8 mouse cellular contexts compared by ENCODE assay signal in the genomic region with DNA sequence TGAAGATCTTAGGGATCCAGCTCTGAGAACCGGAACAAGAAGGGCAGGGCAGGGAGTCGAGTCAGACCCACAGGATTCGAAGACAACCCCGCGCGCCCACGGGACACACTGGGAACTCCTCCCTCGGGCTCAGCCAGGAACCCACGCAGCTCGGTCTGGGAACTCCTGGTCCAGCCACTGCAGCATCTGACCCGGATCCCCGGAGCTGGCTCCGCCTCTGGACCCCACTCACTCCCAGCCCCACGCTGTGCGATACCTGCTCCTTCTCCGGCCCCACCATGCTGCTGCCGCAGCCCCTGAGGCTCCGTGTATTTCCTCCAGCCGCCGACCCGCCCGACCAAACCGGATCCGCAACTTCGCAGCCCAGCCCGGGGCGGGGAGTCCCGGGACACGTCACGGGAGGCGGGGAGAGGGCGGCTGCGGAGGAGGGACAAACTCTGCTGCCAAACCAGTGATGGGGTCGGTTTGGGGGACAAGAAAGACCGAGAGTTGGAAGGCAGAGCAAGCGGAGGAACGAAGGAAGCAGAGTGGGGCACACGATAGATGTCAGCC. TPM values are rescaled to one million over a fixed set of nuclear protein-coding genes. Genes with fewer than 3 reads are reported as not detected.
DNase-seq lines count a peak whose midpoint lies in the region; ATAC-seq and TF ChIP-seq lines count a peak whose summit lies in the region.

Gene Trpm4, minus strand, starts transcription at position 350 of the 552 bp plus-strand sequence.

- no peaks in the 10 kb centered on the region for H3K36me3 ChIP-seq in ES-E14 (ENCODE audit: control insufficient read depth, insufficient read depth, low read length, poor library complexity, severe bottlenecking)
- peaks cover 3% of the 10 kb centered on the region; the same call in 1 of the 2 replicates for H3K36me3 ChIP-seq in lung, postnatal 0 days (ENCODE audit: insufficient read depth, low read length)

- peak within 1 kb of the TSS; percentile 78 for H3K4me2 ChIP-seq in lung, postnatal 0 days (replicated peaks; ENCODE audit: low read depth, low read length)

- no peak; the same call in 1 of the 2 replicates for TF ChIP-seq EP300 in lung, postnatal 0 days (IDR thresholded peaks at IDR 0.05)

- H3K4me1 ChIP-seq in ES-E14 (ENCODE audit: control insufficient read depth in 2 of 2, insufficient read depth in 2 of 2, low read length in 2 of 2, poor library complexity in 1 of 2), result peaks cover 5 to 29% of the 10 kb centered on the region in 2 experiments; a peak in 3 of 4 replicates
- 0 out of 2 replicates have a peak, but pooled peaks cover 4% of the 10 kb centered on the region for H3K4me1 ChIP-seq in lung, postnatal 0 days (ENCODE audit: insufficient read depth, low read depth, low read length)

- H3K9ac ChIP-seq in ES-E14 (ENCODE audit: insufficient read depth, low read depth, low read length, poor library complexity, severe bottlenecking), result peak within 1 kb of the TSS; percentile 74
- peak within 1 kb of the TSS; percentile 41 for H3K9ac ChIP-seq in lung, postnatal 0 days (replicated peaks; ENCODE audit: low read depth)

- in situ Hi-C loops in ES-E14 (cut with MboI; ENCODE audit: low sequenced_read_pairs in 2 of 2, unreplicated experiment in 2 of 2), result no loop called here

- peak; percentile 90 for ATAC-seq in lung, postnatal 0 days

- WGBS in lung, postnatal 0 days, result under 1% methylated on average over 38 of the region's 38 CpGs

- H3K27ac ChIP-seq in ES-E14 (ENCODE audit: insufficient read depth, low read depth, low read length, poor library complexity, severe bottlenecking), result peak within 1 kb of the TSS; percentile 12; the same call in 1 of the 2 replicates
- H3K27ac ChIP-seq in lung, postnatal 0 days (ENCODE audit: low read length), result peak within 1 kb of the TSS; percentile 91

- H3K4me3 ChIP-seq in ES-E14 (ENCODE audit: insufficient read depth in 1 of 2, low read depth in 1 of 2, low read length in 2 of 2, poor library complexity in 1 of 2, severe bottlenecking in 1 of 2), result peak within 1 kb of the TSS; percentile 74 to 81
- peak within 1 kb of the TSS; percentile 71 for H3K4me3 ChIP-seq in lung, postnatal 0 days (ENCODE audit: low read depth, low read length)

- TF ChIP-seq CTCF in lung, postnatal 0 days (IDR thresholded peaks at IDR 0.05), result no peak

- intact Hi-C loops in heart, postnatal 36 days (cut with DNase I), result loop anchor here (2.0 kb wide), 1 partner anchor 35 kb away; no protein-coding TSS in a partner anchor

- no peaks in the 10 kb centered on the region for H3K27me3 ChIP-seq in lung, postnatal 0 days (replicated peaks; ENCODE audit: insufficient read depth, low read length)

- no peak for DNase-seq in ES-E14 (ENCODE audit: low read depth, low spot score)
- peak; percentile 76 to 79 for DNase-seq in cerebellum, adult 18-20 months
- peak; percentile 69 for DNase-seq in forelimb bud, embryonic 11.5 days (ENCODE audit: low read depth, low spot score)
- peak; percentile 91 to 92 for DNase-seq in heart, postnatal 36 days
- peak in 1 of 2 experiments; percentile 45 for DNase-seq in layer of hippocampus, adult 8-10 months (ENCODE audit: low spot score in 2 of 2)
- peak; percentile 94 for DNase-seq in lung, postnatal 0 days (ENCODE audit: low spot score)
- DNase-seq in ovary, postnatal 10 days (ENCODE audit: low spot score), result peak; percentile 75
- DNase-seq in thymus, postnatal 25 days, result peak; percentile 89

- no peaks in the 10 kb centered on the region for H3K9me3 ChIP-seq in ES-E14 (ENCODE audit: control insufficient read depth, insufficient read depth, low read depth, low read length)
- H3K9me3 ChIP-seq in lung, postnatal 0 days (ENCODE audit: low read length), result no peaks in the 10 kb centered on the region

TF ChIP-seq in ES-E14, 5 proteins besides CTCF, POLR2A, EP300 and RAD21:
- TF ChIP-seq HCFC1 (IDR thresholded peaks at IDR 0.05; ENCODE audit: borderline replicate concordance, insufficient read depth, low read length), result peak; percentile 38; the same call in 1 of the 2 replicates
- no peak for TF ChIP-seq MAFK (IDR thresholded peaks at IDR 0.05; ENCODE audit: insufficient read depth, low read depth, low read length)

RNA-seq across cellular contexts. Expression of gene Trpm4, which starts in this region (rescaled TPM):
- total RNA-seq in ES-E14 (2012; rRNA removed), result 26.5 and 48.5 TPM in 2 replicates
- total RNA-seq in heart, postnatal 36 days (2021), result 10 to 100 TPM; 24.6 to 27.4 TPM
- total RNA-seq in layer of hippocampus, adult 8-10 months (2022), result 10 to 100 TPM; 16.0 to 25.6 (median 19.4) TPM
- polyA plus RNA-seq in lung, postnatal 0 days (2015; fragmentation: Nextera tagmentation; extraction: Ambion mirVana), result 19.2 and 21.9 TPM in 2 replicates
